Mouse (Mus musculus): ENCODE data around the gene Pla2g12b. TPM values are rescaled to one million over a fixed set of nuclear protein-coding genes. Genes with fewer than 3 reads are reported as not detected.
"Not testable (repeated sequence)": the region's sequence is repeated elsewhere in the genome, so short reads cannot be mapped to it uniquely, and the experiment has no call there.

The Pla2g12b gene
- polyA plus RNA-seq, 1 experiment from 2014 or later, result not detected

DNA sequence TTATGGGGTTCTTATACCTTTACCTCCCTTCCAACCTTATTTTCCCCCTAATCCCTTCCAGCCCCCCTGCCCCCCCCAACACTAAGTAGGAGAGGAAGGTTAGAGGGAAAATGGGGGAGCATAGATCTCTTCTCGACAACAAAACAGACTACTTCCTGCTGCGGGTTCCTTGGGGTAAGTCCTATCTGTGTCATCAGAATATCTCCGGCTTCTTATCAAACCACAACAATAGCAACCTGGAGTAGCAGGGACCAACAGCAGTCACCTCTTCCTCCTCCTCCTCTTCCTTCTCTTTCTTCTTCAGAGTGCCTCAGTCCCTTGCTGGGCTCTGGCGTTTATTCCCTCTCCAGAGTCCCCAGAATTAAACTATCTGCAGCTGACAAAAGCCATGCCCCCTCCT, 11.6 kb upstream of the Pla2g12b start:
- 82% methylated on average over 4 of the region's 4 CpGs for WGBS
- no peak for ATAC-seq
- H3K9ac ChIP-seq (ENCODE audit: low read length), result no peak overlapping the region

DNA sequence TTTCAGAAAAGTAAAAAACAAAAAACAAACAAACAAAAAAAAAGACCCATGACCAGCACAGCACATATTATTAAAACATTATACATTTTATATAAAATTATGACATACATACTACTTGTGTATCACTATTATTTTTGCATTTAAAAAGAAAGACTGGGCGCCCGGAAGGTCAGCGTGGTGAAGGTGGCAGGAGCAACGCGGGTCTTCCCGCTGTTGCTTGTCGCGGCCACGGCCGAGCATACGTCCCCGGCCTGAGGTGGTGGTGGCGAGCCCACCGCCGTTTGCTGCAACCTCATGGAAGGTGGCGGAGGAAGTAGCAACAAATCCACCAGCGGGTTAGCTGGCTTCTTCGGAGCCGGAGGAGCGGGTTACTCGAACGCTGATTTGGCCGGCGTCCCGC, 8.0 kb upstream of the Pla2g12b start, which contains the start of gene Gm10273:
Gene Gm10273, plus strand, starts transcription at position 172 of the 400 bp plus-strand sequence.
- not testable (repeated sequence) for H3K27me3 ChIP-seq (replicated peaks; ENCODE audit: control insufficient read depth, insufficient read depth, low read length); H3K4me1 ChIP-seq (ENCODE audit: control insufficient read depth, insufficient read depth, low read length); H3K9ac ChIP-seq (ENCODE audit: low read length); H3K4me2 ChIP-seq (ENCODE audit: low read length); H3K4me3 ChIP-seq (ENCODE audit: low read depth, low read length); ATAC-seq; H3K36me3 ChIP-seq (ENCODE audit: control insufficient read depth, insufficient read depth, low read length); H3K9me3 ChIP-seq (replicated peaks; ENCODE audit: control insufficient read depth, low read length); DNase-seq (ENCODE audit: low spot score); H3K27ac ChIP-seq (ENCODE audit: low read depth, low read length)
- 94% methylated on average over 10 of the region's 25 CpGs for WGBS

More for the DNA sequence above, 11.6 kb upstream of the Pla2g12b start:
- Histone ChIP-seq H3K4me2 (ENCODE audit: low read length) (no peak overlapping the region), H3K36me3 (ENCODE audit: control insufficient read depth, insufficient read depth, low read length) (no peaks in the 10 kb centered on the region), H3K4me3 (ENCODE audit: low read depth, low read length) (no peak overlapping the region), H3K9me3 (replicated peaks; ENCODE audit: control insufficient read depth, low read length) (peaks cover 4% of the 10 kb centered on the region; the same call in 1 of the 2 replicates), H3K4me1 (ENCODE audit: control insufficient read depth, insufficient read depth, low read length) (no peaks in the 10 kb centered on the region), H3K27me3 (replicated peaks; ENCODE audit: control insufficient read depth, insufficient read depth, low read length) (no peaks in the 10 kb centered on the region), H3K27ac (ENCODE audit: low read depth, low read length) (no peak overlapping the region)
- no peak for DNase-seq (ENCODE audit: low spot score)

DNA sequence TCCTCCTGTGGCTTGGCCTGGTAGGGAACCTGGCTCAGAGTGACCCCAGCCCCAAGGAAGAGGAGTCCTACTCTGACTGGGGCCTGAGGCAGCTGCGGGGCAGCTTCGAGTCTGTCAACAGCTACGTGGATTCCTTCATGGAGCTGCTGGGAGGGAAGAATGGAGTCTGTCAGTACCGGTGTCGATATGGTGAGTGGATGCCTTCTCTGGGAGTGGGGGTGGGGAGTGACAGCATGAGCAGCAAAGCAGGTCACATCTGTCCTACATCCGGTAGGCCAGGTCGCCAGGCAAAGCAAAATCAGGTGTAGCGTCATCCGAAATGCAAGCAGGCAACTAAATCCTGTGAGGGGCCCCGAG, 311 bp downstream of the Pla2g12b start:
- no peaks in the 10 kb centered on the region for H3K4me1 ChIP-seq (ENCODE audit: control insufficient read depth, insufficient read depth, low read length)
- no peak overlapping the region for H3K4me2 ChIP-seq (ENCODE audit: low read length)
- H3K9ac ChIP-seq (ENCODE audit: low read length), result no peak overlapping the region
- H3K27ac ChIP-seq (ENCODE audit: low read depth, low read length), result no peak overlapping the region
- DNase-seq (ENCODE audit: low spot score) (no peak), ATAC-seq (no peak)
- H3K27me3 ChIP-seq (replicated peaks; ENCODE audit: control insufficient read depth, insufficient read depth, low read length), result no peaks in the 10 kb centered on the region
- no peaks in the 10 kb centered on the region for H3K9me3 ChIP-seq (replicated peaks; ENCODE audit: control insufficient read depth, low read length)
- H3K36me3 ChIP-seq (ENCODE audit: control insufficient read depth, insufficient read depth, low read length), result no peaks in the 10 kb centered on the region
- WGBS, result 83% methylated on average over 10 of the region's 10 CpGs
- H3K4me3 ChIP-seq (ENCODE audit: low read depth, low read length), result no peak overlapping the region

DNA sequence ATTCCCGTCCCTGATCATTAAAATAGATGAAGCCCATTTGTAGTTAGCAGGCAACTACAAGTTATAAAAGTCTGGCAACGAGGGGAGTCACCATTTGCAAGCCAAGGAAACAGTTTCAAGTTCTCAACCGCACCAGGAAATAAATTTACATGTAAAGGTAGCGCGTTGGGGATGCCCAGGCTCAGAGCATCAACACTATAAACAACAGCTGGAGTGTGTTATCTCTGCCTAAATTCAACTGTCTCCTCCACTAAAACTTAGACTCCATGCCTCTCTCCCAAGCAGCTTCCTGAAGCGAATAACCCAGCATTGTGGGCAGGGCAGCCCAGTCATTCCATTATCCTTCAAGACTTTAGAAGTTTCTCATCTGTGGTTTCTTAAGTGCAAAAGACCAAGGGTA, 5.0 kb downstream of the Pla2g12b start:
- Histone ChIP-seq H3K4me3 (ENCODE audit: low read depth, low read length) (no peak overlapping the region), H3K36me3 (ENCODE audit: control insufficient read depth, insufficient read depth, low read length) (no peaks in the 10 kb centered on the region), H3K9ac (ENCODE audit: low read length) (no peak overlapping the region), H3K27ac (ENCODE audit: low read depth, low read length) (no peak overlapping the region), H3K4me2 (ENCODE audit: low read length) (no peak overlapping the region), H3K9me3 (replicated peaks; ENCODE audit: control insufficient read depth, low read length) (no peaks in the 10 kb centered on the region), H3K4me1 (ENCODE audit: control insufficient read depth, insufficient read depth, low read length) (no peaks in the 10 kb centered on the region), H3K27me3 (replicated peaks; ENCODE audit: control insufficient read depth, insufficient read depth, low read length) (no peaks in the 10 kb centered on the region)
- DNase-seq (ENCODE audit: low spot score), result no peak
- 73% methylated on average over 6 of the region's 6 CpGs for WGBS
- ATAC-seq, result no peak

DNA sequence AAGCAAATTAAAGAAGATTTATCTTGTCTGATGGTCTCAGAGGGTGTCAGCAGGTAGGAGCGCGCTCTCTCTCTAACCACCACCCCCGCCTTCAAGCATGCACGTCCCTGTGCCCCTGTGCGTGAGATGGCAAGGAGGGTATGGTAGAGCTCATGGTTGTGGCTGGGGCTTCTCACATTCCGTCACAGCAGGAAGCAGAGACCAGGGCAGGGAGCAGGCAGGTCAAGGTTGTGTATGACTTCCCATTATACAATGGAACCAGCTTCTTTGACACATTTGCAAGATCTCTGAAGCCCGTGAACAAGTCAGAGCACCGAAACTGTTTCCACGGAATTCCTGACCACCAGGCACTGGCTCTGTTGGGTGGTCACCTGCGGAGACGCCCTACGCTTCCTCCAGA, 6.8 kb downstream of the Pla2g12b start:
- Histone ChIP-seq H3K27ac (ENCODE audit: low read depth, low read length) (no peak overlapping the region), H3K27me3 (replicated peaks; ENCODE audit: control insufficient read depth, insufficient read depth, low read length) (no peaks in the 10 kb centered on the region), H3K9me3 (replicated peaks; ENCODE audit: control insufficient read depth, low read length) (no peaks in the 10 kb centered on the region), H3K4me3 (ENCODE audit: low read depth, low read length) (no peak overlapping the region), H3K4me2 (ENCODE audit: low read length) (no peak overlapping the region), H3K4me1 (ENCODE audit: control insufficient read depth, insufficient read depth, low read length) (no peaks in the 10 kb centered on the region), H3K36me3 (ENCODE audit: control insufficient read depth, insufficient read depth, low read length) (no peaks in the 10 kb centered on the region), H3K9ac (ENCODE audit: low read length) (no peak overlapping the region)
- ATAC-seq, result no peak
- 84% methylated on average over 12 of the region's 12 CpGs for WGBS
- no peak for DNase-seq (ENCODE audit: low spot score)

DNA sequence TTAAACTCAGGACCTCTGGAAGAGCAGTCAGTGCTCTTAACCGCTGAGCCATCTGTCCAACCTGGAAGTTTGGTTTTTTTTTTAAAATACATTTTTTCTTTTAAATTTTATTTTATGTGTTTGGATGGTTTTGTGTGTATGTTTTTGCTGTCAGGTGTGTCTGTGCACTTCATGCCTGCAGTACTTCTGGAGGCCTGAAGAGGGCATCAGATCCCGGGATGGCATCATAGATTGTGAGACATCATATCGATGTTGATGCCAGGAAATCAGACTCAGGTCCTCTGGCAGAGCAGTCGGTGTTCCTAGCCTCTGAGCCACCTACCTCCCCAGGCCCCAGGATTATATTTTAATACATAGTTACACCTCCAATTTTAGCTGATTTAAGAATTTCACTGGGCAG, 10.3 kb downstream of the Pla2g12b start:
- Histone ChIP-seq H3K9me3 (replicated peaks; ENCODE audit: control insufficient read depth, low read length) (no peaks in the 10 kb centered on the region), H3K4me2 (ENCODE audit: low read length) (no peak overlapping the region), H3K9ac (ENCODE audit: low read length) (no peak overlapping the region), H3K4me3 (ENCODE audit: low read depth, low read length) (no peak overlapping the region), H3K36me3 (ENCODE audit: control insufficient read depth, insufficient read depth, low read length) (no peaks in the 10 kb centered on the region), H3K27me3 (replicated peaks; ENCODE audit: control insufficient read depth, insufficient read depth, low read length) (no peaks in the 10 kb centered on the region), H3K27ac (ENCODE audit: low read depth, low read length) (no peak overlapping the region), H3K4me1 (ENCODE audit: control insufficient read depth, insufficient read depth, low read length) (no peaks in the 10 kb centered on the region)
- 95% methylated on average over 4 of the region's 4 CpGs for WGBS
- ATAC-seq, result no peak
- no peak for DNase-seq (ENCODE audit: low spot score)

DNA sequence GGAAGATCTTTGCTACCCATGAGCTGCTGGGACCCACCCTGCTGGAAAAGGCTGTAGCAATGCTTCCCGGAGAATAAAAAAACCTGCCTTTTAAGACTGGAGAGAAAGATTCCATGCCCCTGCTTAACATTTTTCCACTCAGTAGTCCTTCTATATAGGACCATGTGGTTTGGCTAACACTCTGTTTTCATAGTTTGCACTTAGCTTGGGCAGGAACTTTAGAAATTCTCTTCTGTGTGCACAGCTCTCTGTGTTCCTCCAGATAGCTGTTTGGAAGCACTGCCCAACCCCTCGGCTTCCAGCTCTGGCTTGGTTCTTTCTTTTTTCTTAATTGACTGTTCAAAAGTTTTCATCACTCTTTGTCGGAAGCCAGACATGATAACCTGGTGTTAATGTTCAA, 13.2 kb downstream of the Pla2g12b start:
- Histone ChIP-seq H3K9ac (ENCODE audit: low read length) (no peak overlapping the region), H3K4me2 (ENCODE audit: low read length) (no peak overlapping the region), H3K9me3 (replicated peaks; ENCODE audit: control insufficient read depth, low read length) (no peaks in the 10 kb centered on the region), H3K36me3 (ENCODE audit: control insufficient read depth, insufficient read depth, low read length) (no peaks in the 10 kb centered on the region), H3K4me1 (ENCODE audit: control insufficient read depth, insufficient read depth, low read length) (no peaks in the 10 kb centered on the region), H3K27ac (ENCODE audit: low read depth, low read length) (no peak overlapping the region), H3K4me3 (ENCODE audit: low read depth, low read length) (no peak overlapping the region), H3K27me3 (replicated peaks; ENCODE audit: control insufficient read depth, insufficient read depth, low read length) (no peaks in the 10 kb centered on the region)
- ATAC-seq (no peak), DNase-seq (ENCODE audit: low spot score) (no peak)
- WGBS, result 84% methylated on average over 3 of the region's 3 CpGs

DNA sequence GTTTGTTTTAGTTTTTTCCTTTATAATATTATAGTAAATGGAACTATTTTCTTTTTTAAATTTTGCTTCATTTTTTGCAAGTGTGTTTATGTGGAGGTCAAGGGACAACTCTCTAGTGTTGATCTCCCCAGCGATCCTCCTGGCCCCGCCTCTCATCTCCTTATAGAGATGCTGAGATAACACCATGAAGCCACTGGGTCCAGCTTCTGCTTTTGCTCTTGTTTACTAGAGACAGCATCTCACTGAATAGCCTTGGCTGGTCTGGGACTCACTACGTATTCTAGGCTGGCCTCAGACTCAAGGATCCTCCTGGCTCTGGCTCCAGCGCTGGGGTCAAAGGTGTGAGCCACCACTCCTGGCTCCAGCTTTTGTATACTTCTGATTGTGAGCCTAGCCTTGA, 16.1 kb downstream of the Pla2g12b start:
- no peak overlapping the region for H3K9ac ChIP-seq (ENCODE audit: low read length)
- no peaks in the 10 kb centered on the region for H3K4me1 ChIP-seq (ENCODE audit: control insufficient read depth, insufficient read depth, low read length)
- no peaks in the 10 kb centered on the region for H3K27me3 ChIP-seq (replicated peaks; ENCODE audit: control insufficient read depth, insufficient read depth, low read length)
- ATAC-seq (no peak), DNase-seq (ENCODE audit: low spot score) (no peak)
- whole genome bisulfite sequencing, result 92% methylated on average over 4 of the region's 4 CpGs
- no peaks in the 10 kb centered on the region for H3K9me3 ChIP-seq (replicated peaks; ENCODE audit: control insufficient read depth, low read length)
- no peaks in the 10 kb centered on the region for H3K36me3 ChIP-seq (ENCODE audit: control insufficient read depth, insufficient read depth, low read length)
- H3K4me2 ChIP-seq (ENCODE audit: low read length), result no peak overlapping the region
- H3K4me3 ChIP-seq (ENCODE audit: low read depth, low read length), result no peak overlapping the region
- no peak overlapping the region for H3K27ac ChIP-seq (ENCODE audit: low read depth, low read length)

DNA sequence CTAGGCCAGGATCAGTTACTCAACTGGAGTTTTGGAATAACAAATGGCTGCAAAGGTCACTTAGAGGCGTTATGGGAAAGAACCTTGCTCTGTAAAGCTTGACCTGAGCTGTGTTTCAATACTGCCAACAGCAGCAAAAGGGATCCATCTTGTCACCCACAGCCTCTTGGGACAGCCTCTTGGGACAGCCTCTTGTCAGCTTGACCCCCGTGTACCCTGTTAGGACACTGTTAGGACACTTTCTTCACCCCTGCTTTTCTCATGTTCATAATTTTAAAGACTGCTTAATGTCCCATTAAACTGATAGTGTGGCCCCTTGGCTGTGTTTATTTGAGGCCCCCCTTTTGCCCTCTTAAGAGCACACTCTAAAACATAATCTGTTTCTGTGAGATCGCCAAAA, 21.0 kb downstream of the Pla2g12b start:
- H3K27ac ChIP-seq (ENCODE audit: low read depth, low read length), result no peak overlapping the region
- H3K4me2 ChIP-seq (ENCODE audit: low read length), result no peak overlapping the region
- H3K9me3 ChIP-seq (replicated peaks; ENCODE audit: control insufficient read depth, low read length), result no peaks in the 10 kb centered on the region
- H3K4me3 ChIP-seq (ENCODE audit: low read depth, low read length), result no peak overlapping the region
- H3K9ac ChIP-seq (ENCODE audit: low read length), result no peak overlapping the region
- no peaks in the 10 kb centered on the region for H3K27me3 ChIP-seq (replicated peaks; ENCODE audit: control insufficient read depth, insufficient read depth, low read length)
- H3K36me3 ChIP-seq (ENCODE audit: control insufficient read depth, insufficient read depth, low read length), result no peaks in the 10 kb centered on the region
- DNase-seq (ENCODE audit: low spot score) (no peak), ATAC-seq (no peak)
- WGBS, result 86% methylated on average over 3 of the region's 3 CpGs
- no peaks in the 10 kb centered on the region for H3K4me1 ChIP-seq (ENCODE audit: control insufficient read depth, insufficient read depth, low read length)
